Mouse (Mus musculus) liver, adult 2 months (tissue): ENCODE measurements around the gene Pak1.

Experiments used
- CTCF ChIP-seq: fragments of 200-500 bp; IDR thresholded peaks from 2 replicates; pipeline ENCODE4 v1.5.1; 2011; ENCODE audit warnings: low read depth, low read length, control low read depth
- POLR2A ChIP-seq: fragments of 200-500 bp; IDR thresholded peaks from 2 replicates; pipeline ENCODE4 v1.6.1; 2011; ENCODE audit warnings: low read length, control low read depth; ENCODE audit not compliant: insufficient read depth; ENCODE audit errors: extremely low read depth

GRCm38 (mm10) chr7:97748527-97749206, 39.7 kb upstream of the Pak1 start:
- TF ChIP-seq CTCF: no peak
- no peak for TF ChIP-seq POLR2A
